Mouse (Mus musculus): ENCODE measurements around the gene Palm.
"Not testable (repeated sequence)": the region's sequence is repeated elsewhere in the genome, so short reads cannot be mapped to it uniquely, and the experiment has no call there.

The Palm gene

DNA sequence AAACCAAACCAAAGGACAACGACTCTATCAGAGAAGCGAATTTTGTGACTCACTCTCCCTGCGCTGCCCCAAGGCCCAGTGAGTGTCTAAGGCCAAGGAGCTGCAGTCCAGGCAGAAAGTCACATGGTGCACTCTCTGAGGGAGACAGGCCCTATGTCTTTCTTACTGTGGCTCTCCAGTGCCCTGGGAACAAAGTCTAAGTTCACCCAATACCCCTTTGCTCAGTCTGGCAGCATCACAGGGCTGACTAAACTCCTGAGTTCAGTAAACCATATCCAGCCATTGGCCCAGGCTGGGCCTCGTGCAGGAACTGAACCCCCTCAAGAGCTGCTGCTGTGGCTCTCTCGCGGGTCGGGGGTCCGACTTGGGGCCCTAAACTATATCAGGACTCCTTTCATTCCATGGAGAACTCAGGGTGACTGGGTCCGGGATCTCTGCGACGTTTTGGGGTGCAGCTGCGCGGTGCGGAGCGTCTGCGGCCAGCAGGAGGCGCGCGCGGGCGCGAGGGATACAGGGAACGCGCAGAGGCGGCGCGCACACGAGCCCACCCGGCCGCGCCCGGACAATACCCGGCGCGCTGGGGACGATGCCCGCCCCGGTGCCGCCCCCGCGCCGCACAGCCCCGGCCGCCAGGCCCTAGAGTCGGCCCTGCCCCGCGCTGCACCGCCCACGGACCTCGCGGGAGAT is at the start of gene Palm:
Palm (plus strand) TSS at position 522 of the 687 bp plus-strand sequence.
- peak; percentile 65 to 69 for DNase-seq (ENCODE audit: low read depth in 2 of 2, low spot score in 2 of 2)

GRCm38 (mm10) chr10:79743650-79744365 is 49.6 kb upstream of the Palm start:
- DNase-seq (ENCODE audit: low read depth in 2 of 2, low spot score in 2 of 2) = no peak

GRCm38 (mm10) chr10:79745411-79745810 is 48.0 kb upstream of the Palm start:
- DNase-seq (ENCODE audit: low read depth in 2 of 2, low spot score in 2 of 2) = no peak

GRCm38 (mm10) chr10:79745898-79746773 is 47.2 kb upstream of the Palm start, which contains the start of gene Polrmt:
Gene Polrmt, minus strand, starts transcription at chr10:79746581.
- DNase-seq (ENCODE audit: low read depth in 2 of 2, low spot score in 2 of 2) = peak; percentile 91 to 92

DNA sequence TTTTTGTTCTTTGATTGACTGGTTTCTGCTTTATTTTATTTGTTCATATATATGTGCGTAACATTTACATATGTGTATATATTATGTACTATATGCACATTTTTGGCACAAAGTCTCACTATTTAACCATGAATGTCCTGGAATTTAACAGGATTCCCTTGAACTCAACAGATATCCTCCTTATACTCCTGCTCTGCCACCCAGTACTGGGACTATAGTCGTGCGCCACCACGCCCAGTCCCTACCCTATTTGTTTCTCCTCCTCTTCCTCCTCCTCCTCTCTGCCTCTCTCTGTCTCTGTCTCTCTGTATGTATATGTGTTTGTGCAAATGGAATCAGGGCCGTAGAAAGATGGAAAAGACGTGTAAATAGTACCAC is 46.6 kb upstream of the Palm start:
- no peak for DNase-seq (ENCODE audit: low read depth in 2 of 2, low spot score in 2 of 2)

GRCm38 (mm10) chr10:79748496-79748895 is 44.9 kb upstream of the Palm start:
- DNase-seq (ENCODE audit: low read depth in 2 of 2, low spot score in 2 of 2) = no peak

GRCm38 (mm10) chr10:79754856-79755516 is 38.4 kb upstream of the Palm start, which contains the start of gene Fgf22:
Gene Fgf22, plus strand, starts transcription at chr10:79755076.
- no peak for DNase-seq (ENCODE audit: low read depth in 2 of 2, low spot score in 2 of 2)

- no peak for DNase-seq (ENCODE audit: low read depth in 2 of 2, low spot score in 2 of 2)
Observed at GRCm38 (mm10) chr10:79755854-79756253, 37.5 kb upstream of the Palm start.

DNA sequence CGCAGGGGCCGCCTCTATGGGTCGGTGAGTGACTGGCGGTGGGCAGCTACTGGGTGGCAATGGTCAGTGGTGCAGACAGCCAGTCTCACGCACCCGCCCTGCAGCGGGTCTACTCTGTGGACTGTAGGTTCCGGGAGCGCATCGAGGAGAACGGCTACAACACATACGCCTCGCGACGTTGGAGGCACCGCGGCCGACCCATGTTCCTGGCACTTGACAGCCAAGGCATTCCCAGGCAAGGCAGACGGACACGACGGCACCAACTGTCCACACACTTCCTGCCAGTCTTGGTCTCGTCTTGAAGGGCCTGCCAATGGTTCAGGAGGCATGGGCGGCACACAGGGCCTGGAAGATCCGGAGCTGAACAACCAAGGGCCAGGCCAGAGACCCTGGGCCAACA is 36.7 kb upstream of the Palm start:
- DNase-seq (ENCODE audit: low read depth in 2 of 2, low spot score in 2 of 2) = no peak

DNA sequence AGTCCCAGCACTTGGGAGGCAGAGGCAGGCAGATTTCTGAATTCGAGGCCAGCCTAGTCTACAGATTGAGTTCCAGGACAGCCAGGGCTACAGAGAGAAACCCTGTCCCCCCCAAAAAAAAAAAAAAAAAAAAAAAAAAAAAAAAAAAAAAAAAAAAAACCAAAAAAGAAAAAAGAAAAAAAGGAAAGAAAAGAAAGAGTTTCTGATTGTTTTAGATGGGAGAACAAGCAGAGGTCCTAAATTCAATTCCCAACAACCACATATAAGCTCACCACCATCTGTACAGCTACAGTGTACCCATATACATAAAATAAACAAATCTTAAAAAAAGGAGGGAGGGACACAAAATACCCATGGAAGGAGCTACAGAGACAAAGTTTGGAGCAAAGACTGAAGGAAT is 33.7 kb upstream of the Palm start:
- not testable (repeated sequence) for DNase-seq (ENCODE audit: low read depth in 2 of 2, low spot score in 2 of 2)

- DNase-seq (ENCODE audit: low read depth in 2 of 2, low spot score in 2 of 2) = no peak
Observed at GRCm38 (mm10) chr10:79760603-79761143, 32.7 kb upstream of the Palm start.

DNA sequence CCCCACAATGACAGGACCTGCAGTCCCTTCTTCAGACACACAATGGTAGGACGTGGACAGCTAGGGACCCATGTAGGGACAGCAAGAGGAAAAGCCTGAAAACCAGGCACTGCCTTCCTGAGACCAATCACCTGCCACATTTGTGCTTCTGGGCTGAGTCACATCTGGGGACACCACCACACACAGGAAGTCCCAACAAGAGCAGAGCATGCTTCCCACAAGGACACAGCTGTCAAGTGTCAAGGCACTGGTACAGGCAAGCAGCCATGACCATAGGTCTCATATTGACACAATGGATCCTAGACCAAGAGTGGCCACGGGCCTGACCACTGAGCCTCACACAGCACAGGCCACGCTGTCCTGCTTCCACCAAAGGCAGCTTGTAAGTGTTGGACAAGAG is 30.5 kb upstream of the Palm start:
- DNase-seq (ENCODE audit: low read depth in 2 of 2, low spot score in 2 of 2) = no peak

- DNase-seq (ENCODE audit: low read depth in 2 of 2, low spot score in 2 of 2) = no peak
Observed at GRCm38 (mm10) chr10:79764234-79764633, 29.1 kb upstream of the Palm start.

DNA sequence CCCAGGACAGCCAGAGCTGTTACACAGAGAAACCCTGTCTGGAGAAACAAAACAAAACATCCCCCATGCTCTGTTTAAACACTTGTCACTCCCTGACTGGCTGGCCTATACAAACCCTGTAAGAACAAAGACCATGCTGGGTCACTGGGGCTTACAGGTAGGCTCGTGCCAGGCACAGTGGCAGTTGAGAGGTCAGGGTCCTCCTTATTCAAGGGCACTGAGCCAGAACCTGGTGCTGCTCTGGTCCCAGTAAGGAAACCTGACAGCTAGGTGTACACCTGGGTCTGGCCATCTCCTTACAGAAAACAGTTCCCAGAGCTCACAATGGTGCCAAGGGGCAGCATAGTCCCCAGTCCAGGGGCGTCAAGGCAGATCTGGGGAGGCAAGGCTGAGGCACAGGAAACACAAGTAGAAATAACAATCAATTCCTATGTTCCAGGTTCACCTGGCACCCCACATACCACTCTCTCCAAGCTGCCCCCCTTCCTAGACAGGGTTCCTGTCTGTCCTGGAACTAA is 28.1 kb upstream of the Palm start:
- DNase-seq (ENCODE audit: low read depth in 2 of 2, low spot score in 2 of 2) = no peak

DNA sequence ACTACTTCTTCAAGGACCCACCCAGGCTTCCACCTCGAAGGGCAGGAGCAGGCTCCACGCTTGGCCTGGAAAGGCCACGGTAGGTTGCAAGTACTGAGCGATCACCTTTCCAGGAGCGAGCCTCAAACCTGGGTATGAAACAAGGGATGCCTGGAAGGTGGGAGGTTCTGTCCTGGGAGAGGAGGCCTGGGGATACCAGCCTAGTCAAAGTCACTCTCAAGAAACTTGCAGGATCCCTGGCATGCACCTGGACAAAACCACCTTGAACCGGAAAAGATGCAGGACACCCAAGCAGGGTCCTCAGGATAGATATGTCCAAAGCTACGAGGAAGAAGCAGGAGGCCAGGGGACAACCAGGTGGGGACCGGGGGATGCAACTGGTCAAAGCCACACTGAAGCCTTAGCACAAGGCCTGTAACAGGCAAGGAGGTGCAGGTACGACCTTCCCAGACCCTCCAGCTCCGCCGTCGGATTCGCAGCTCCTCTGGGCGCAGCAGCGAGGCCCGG is 27.3 kb upstream of the Palm start:
- peak in 1 of 2 experiments; percentile 14 for DNase-seq (ENCODE audit: low read depth in 2 of 2, low spot score in 2 of 2)

- peak; percentile 96 to 98 for DNase-seq (ENCODE audit: low read depth in 2 of 2, low spot score in 2 of 2)
Observed at GRCm38 (mm10) chr10:79766508-79767325, 26.7 kb upstream of the Palm start, which contains the start of gene Rnf126. Gene Rnf126, minus strand, starts transcription at chr10:79766952.

DNA sequence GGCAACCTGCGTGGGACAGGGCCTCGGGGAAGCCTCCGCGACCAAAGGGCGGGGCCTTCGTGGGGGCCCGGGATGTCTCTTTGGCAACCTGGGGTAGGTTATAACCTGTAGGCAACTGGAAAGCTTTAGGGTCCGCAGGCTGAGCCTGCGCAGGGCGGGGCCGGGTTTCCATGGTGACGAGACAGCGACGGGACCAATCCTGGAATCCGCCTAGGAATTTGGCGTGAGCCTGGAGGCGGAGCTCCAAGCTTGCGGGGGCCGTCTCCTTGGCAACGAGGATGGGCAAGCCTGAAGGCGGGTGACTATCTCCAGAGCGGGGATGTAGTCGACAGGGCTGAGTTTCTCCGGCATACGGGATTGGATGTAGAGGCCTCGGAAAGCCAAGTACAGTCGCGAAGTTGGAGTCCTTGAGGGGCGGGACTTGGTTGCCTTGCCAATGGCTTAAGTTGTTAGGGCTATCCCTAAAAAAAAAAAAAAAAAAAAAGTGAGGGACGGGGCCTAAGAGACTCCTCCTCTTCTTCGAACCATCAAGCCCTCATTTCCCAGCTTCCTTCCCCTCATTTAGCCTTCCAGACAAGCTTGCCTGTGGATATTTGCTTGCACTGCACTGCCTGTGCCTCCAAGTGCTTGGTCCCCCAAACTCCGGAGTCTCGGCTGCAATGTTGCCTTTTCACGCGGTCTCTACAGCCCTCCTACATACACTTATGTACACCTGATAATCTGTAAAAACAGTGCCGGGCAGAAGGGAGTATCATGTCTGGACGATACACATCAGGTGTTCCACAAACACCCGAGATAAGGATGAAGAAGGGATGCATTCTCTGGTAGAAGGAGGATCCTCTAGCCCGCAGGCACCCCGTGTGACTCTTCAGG is 25.8 kb upstream of the Palm start:
- peak in 1 of 2 experiments; percentile 44 for DNase-seq (ENCODE audit: low read depth in 2 of 2, low spot score in 2 of 2)

DNA sequence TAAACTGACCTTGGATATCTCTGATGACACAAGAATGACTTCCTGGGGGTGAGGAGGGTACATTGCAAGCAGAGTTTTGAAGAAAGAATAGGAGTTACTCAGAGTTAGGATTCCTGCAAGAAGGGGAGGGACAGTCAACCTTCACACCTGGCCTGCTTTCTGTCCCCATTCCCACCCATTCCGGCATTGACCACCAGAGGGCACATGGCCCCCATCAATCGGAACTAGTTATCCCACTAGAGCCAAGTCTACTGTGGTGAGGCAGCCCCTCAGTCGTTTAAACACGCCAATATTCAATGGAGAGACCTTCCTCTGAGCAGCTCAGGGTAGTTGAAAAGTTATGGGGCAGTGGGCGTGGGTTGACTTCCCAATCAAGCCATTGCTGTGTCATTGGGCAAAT is 25.0 kb upstream of the Palm start:
- peak; percentile 45 to 63 for DNase-seq (ENCODE audit: low read depth in 2 of 2, low spot score in 2 of 2)
